In genomic region chr14:116928796-116929529, GRCm38 (mm10) we compare ENCODE assay signal across 8 mouse cellular contexts. TPM values are rescaled to one million over a fixed set of nuclear protein-coding genes. Genes with fewer than 3 reads are reported as not detected.
DNase-seq lines count a peak whose midpoint lies in the region; ATAC-seq and TF ChIP-seq lines count a peak whose summit lies in the region.

No protein-coding gene starts in this region.

- no peak for ATAC-seq in heart, embryonic 14.5 days (ENCODE audit: insufficient number of reproducible peaks, insufficient read depth, low FRiP score, low read depth)
- ATAC-seq in hindbrain, embryonic 11.5 days (ENCODE audit: low FRiP score), result no peak
- no peak for ATAC-seq in midbrain, postnatal 0 days (ENCODE audit: low FRiP score)

- no peak for DNase-seq in heart, adult 18-20 months
- peak; percentile 58 for DNase-seq in brain, embryonic 14.5 days (ENCODE audit: low read depth)
- DNase-seq in hindbrain, embryonic 11.5 days (ENCODE audit: low spot score), result peak; percentile 13
- peak; percentile 53 for DNase-seq in midbrain, postnatal 0 days (ENCODE audit: low spot score)
- DNase-seq in right cerebral cortex, postnatal 4 days, result no peak
- no peak for DNase-seq in gastrocnemius, adult 8-10 months (ENCODE audit: low spot score in 2 of 2)
- DNase-seq in kidney, postnatal 14 days, result no peak

- peaks cover 0 to 3% of the 10 kb centered on the region in 2 experiments; a peak in 1 of 4 replicates for H3K4me1 ChIP-seq in heart, embryonic 14.5 days (ENCODE audit: control insufficient read depth in 2 of 2, insufficient read depth in 2 of 2, low read length in 2 of 2)
- no peaks in the 10 kb centered on the region for H3K4me1 ChIP-seq in hindbrain, embryonic 11.5 days (replicated peaks; ENCODE audit: control insufficient read depth, insufficient read depth, low read length)
- H3K4me1 ChIP-seq in midbrain, postnatal 0 days (ENCODE audit: insufficient read depth, low read length), result no peaks in the 10 kb centered on the region

- peaks cover 3% of the 10 kb centered on the region for H3K27me3 ChIP-seq in heart, embryonic 14.5 days (ENCODE audit: control insufficient read depth, insufficient read depth, low read length)
- no peaks in the 10 kb centered on the region for H3K27me3 ChIP-seq in hindbrain, embryonic 11.5 days (ENCODE audit: control insufficient read depth, insufficient read depth, low read length)
- H3K27me3 ChIP-seq in midbrain, postnatal 0 days (ENCODE audit: insufficient read depth, low read length), result no peaks in the 10 kb centered on the region

- no peaks in the 10 kb centered on the region for H3K9me3 ChIP-seq in heart, embryonic 14.5 days (ENCODE audit: control insufficient read depth, low read length)
- H3K9me3 ChIP-seq in hindbrain, embryonic 11.5 days (ENCODE audit: control insufficient read depth, low read length), result no peaks in the 10 kb centered on the region
- no peaks in the 10 kb centered on the region for H3K9me3 ChIP-seq in midbrain, postnatal 0 days (ENCODE audit: low read length)

- 50% methylated on average over 7 of the region's 7 CpGs for WGBS in heart, embryonic 14.5 days
- WGBS in hindbrain, embryonic 11.5 days, result 65% methylated on average over 7 of the region's 7 CpGs
- 32% methylated on average over 7 of the region's 7 CpGs for WGBS in midbrain, postnatal 0 days

- no peak overlapping the region for H3K27ac ChIP-seq in heart, embryonic 14.5 days (replicated peaks in 1 of 2; ENCODE audit: control insufficient read depth in 1 of 2, insufficient read depth in 1 of 2, low read depth in 2 of 2, low read length in 2 of 2)
- no peak overlapping the region for H3K27ac ChIP-seq in hindbrain, embryonic 11.5 days (ENCODE audit: low read depth, low read length)
- H3K27ac ChIP-seq in midbrain, postnatal 0 days (ENCODE audit: low read depth, low read length), result no peak overlapping the region

- H3K4me3 ChIP-seq in heart, embryonic 14.5 days (ENCODE audit: control insufficient read depth in 1 of 2, insufficient read depth in 1 of 2, low read depth in 1 of 2, low read length in 2 of 2), result no peak overlapping the region
- H3K4me3 ChIP-seq in hindbrain, embryonic 11.5 days (ENCODE audit: low read depth, low read length), result 0 out of 2 replicates have a peak overlapping the region, but pooled peaks have one; percentile 1
- peak overlapping the region; percentile 62 for H3K4me3 ChIP-seq in midbrain, postnatal 0 days (ENCODE audit: low read depth, low read length)

- no peaks in the 10 kb centered on the region for H3K36me3 ChIP-seq in heart, embryonic 14.5 days (ENCODE audit: control insufficient read depth, insufficient read depth, low read length)
- H3K36me3 ChIP-seq in hindbrain, embryonic 11.5 days (ENCODE audit: control insufficient read depth, insufficient read depth, low read length), result no peaks in the 10 kb centered on the region
- H3K36me3 ChIP-seq in midbrain, postnatal 0 days (ENCODE audit: insufficient read depth, low read length), result no peaks in the 10 kb centered on the region

- H3K4me2 ChIP-seq in heart, embryonic 14.5 days (ENCODE audit: low read length), result peak overlapping the region; percentile 100
- no peak overlapping the region; the same call in 1 of the 2 replicates for H3K4me2 ChIP-seq in hindbrain, embryonic 11.5 days (replicated peaks; ENCODE audit: low read depth, low read length)
- H3K4me2 ChIP-seq in midbrain, postnatal 0 days (ENCODE audit: low read depth, low read length, poor library complexity, severe bottlenecking), result peak overlapping the region; percentile 75

- no peak overlapping the region for H3K9ac ChIP-seq in heart, embryonic 14.5 days (ENCODE audit: low read length)
- H3K9ac ChIP-seq in hindbrain, embryonic 11.5 days (ENCODE audit: low read depth, low read length), result no peak overlapping the region
- H3K9ac ChIP-seq in midbrain, postnatal 0 days (replicated peaks; ENCODE audit: low read length, poor library complexity, severe bottlenecking), result no peak overlapping the region; the same call in 1 of the 2 replicates

- TF ChIP-seq POLR2A in brain, embryonic 14.5 days (IDR thresholded peaks at IDR 0.05; ENCODE audit: borderline replicate concordance, extremely low read depth, insufficient read depth, insufficient read length, poor library complexity, severe bottlenecking), result no peak

- no peak for TF ChIP-seq CTCF in brain, embryonic 14.5 days (IDR thresholded peaks at IDR 0.05; ENCODE audit: borderline replicate concordance, extremely low read depth, insufficient read depth, insufficient read length)
- 0 out of 2 replicates have a peak, but pooled peaks have one; percentile 7 for TF ChIP-seq CTCF in midbrain, postnatal 0 days (IDR thresholded peaks at IDR 0.05)

RNA-seq across cellular contexts. Expression of gene Gpc6, which starts 3.8 kb away (rescaled TPM):
- 12.3 and 14.5 TPM in 2 replicates for polyA plus RNA-seq in heart, embryonic 14.5 days (2014; fragmentation: Nextera tagmentation; extraction: Ambion mirVana)
- 10 to 100 TPM in 1 of 2 experiments, 1 to 10 TPM in 1; 9.7 to 10.5 TPM for total RNA-seq in heart, adult 18-20 months (2021)
- polyA plus RNA-seq in brain, embryonic 14.5 days (2012; rRNA removed), result 6.5 and 10.7 TPM in 2 replicates
- 26.9 and 32.2 TPM in 2 replicates for polyA plus RNA-seq in hindbrain, embryonic 11.5 days (2014; fragmentation: Nextera tagmentation; extraction: Ambion mirVana)
- total RNA-seq in midbrain, postnatal 0 days (2014; rRNA removed), result 20.3 and 29.1 TPM in 2 replicates
- polyA plus RNA-seq in midbrain, postnatal 0 days (2015; fragmentation: Nextera tagmentation; extraction: Ambion mirVana), result 15.6 and 19.3 TPM in 2 replicates
- total RNA-seq in gastrocnemius, adult 8-10 months (2022), result 1 to 10 TPM; 1.1 to 3.0 (median 1.2) TPM

Comparison
In these comparisons a context has a peak if more than half of its experiments do, and no peak if none do; other contexts are left out.
1. H3K4me3 ChIP-seq: peak in hindbrain, embryonic 11.5 days (single experiment) and midbrain, postnatal 0 days (single experiment); none in heart, embryonic 14.5 days (0 of 2).
2. DNase-seq: peak in brain, embryonic 14.5 days (single experiment), hindbrain, embryonic 11.5 days (single experiment) and midbrain, postnatal 0 days (single experiment); none in heart, adult 18-20 months (0 of 2), right cerebral cortex, postnatal 4 days (single experiment), gastrocnemius, adult 8-10 months (0 of 2) and kidney, postnatal 14 days (single experiment).